Mouse (Mus musculus) kidney, postnatal 14 days (tissue): ENCODE results near the gene Olfr837.
"Not testable (repeated sequence)": the region's sequence is repeated elsewhere in the genome, so short reads cannot be mapped to it uniquely, and the experiment has no call there.

ENCODE experiments used
- DNase-seq: peaks from one replicate; pipeline ENCODE4 v3.0.0; 2022; ENCODE audit warnings: mixed read lengths

Olfr837 gene

GRCm38 (mm10) chr9:19136017-19136416 is at the start of gene Olfr837:
Gene Olfr837, plus strand, starts transcription at chr9:19136317.
- no peak for DNase-seq

- DNase-seq, result not testable (repeated sequence)
Measured at GRCm38 (mm10) chr9:19092889-19093753, 43.0 kb upstream of the Olfr837 start.

- DNase-seq, result no peak
Measured at GRCm38 (mm10) chr9:19097286-19097685, 38.8 kb upstream of the Olfr837 start.

- DNase-seq, result no peak
Measured at GRCm38 (mm10) chr9:19120082-19120481, 16.0 kb upstream of the Olfr837 start, which contains the start of gene Olfr836. Gene Olfr836, plus strand, starts transcription at chr9:19120382.

- no peak for DNase-seq
Measured at GRCm38 (mm10) chr9:19177212-19177611, 41.1 kb downstream of the Olfr837 start, which contains the start of gene Olfr839-ps1. Gene Olfr839-ps1, minus strand, starts transcription at chr9:19177312.
